Mouse (Mus musculus) heart, adult 2 months (tissue): ENCODE data around the gene Upp2.
A peak's percentile ranks its signal among the peaks of the same experiment; 100 is the strongest.

Experiments
- CTCF ChIP-seq: fragments of 200-600 bp; IDR thresholded peaks from 2 replicates; pipeline ENCODE4 v1.8.1; 2022; ENCODE audit warnings: antibody characterized with exemption, mild to moderate bottlenecking, moderate library complexity
- EP300 ChIP-seq: fragments of 200-500 bp; IDR thresholded peaks from 2 replicates; pipeline ENCODE4 v1.6.1; 2011; ENCODE audit warnings: low read depth, low read length, control low read depth; ENCODE audit not compliant: insufficient read depth

DNA sequence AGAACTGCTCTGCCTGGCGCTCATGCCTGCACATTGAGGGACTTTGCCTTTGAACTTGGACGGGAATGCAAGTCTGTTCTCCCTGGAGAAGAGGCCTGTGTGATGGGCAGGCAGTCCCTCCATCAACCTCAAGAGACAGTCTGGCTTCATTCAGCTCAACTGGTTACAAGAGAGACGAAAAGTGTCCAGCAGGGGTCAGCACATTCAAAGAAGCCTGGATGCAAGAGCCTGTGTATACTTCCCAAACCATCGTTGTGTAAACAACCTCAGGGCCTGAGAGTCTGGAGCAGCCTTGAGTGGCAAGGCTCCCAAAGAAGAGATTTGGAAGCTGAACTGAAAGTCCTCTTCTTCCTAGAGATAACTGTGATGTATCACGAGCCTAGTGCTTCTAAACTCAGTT lies 132.8 kb downstream of the Upp2 start:
- 0 out of 2 replicates have a peak, but pooled peaks have one; percentile 14 for TF ChIP-seq EP300
- TF ChIP-seq CTCF: peak; percentile 81
